Mouse (Mus musculus) layer of hippocampus, adult 18-20 months (tissue): ENCODE measurements at regions not wholly inside any gene's neighbourhood (a gene's known extent, or its start where the extent isn't known, plus 50 kb on each side); places are given as distances from the start of the nearest gene placed in this dataset.
A peak's percentile ranks its signal among the peaks of the same experiment; 100 is the strongest.

Source experiments
- DNase-seq, 2 experiments: peaks; one replicate each; pipeline ENCODE4 v3.0.0; 2022; ENCODE audit warnings: low spot score in 2 of 2

DNA sequence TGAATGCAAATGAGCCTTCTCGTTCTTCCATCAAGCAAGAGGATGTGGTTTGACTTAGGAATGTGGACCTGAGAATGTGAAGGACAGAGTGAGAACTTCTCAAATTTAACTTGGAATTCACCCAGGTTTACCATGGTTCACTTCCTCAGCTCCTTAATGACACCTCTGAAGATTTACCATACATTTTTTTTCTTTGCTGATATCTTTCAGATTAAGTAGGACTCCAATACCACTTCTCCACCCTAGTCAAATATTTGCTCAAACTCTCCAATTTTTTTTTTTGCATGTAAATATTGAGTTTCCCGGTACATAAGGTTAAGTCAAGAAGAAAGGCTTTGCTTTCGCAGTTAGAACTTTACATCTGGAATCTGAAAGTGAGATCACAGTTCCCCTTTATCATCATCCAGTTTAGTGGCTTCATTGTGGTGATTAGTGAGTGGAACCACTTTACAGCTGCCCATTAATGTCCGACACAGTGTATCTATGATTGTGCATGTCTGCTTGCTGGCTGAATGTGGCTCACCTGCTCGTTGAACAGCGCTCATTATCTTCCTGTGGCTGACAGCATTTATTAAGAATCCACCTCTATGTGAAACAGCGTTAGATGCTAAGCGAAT lies 446.0 kb upstream of the Adam34 start:
- no peak for DNase-seq

DNA sequence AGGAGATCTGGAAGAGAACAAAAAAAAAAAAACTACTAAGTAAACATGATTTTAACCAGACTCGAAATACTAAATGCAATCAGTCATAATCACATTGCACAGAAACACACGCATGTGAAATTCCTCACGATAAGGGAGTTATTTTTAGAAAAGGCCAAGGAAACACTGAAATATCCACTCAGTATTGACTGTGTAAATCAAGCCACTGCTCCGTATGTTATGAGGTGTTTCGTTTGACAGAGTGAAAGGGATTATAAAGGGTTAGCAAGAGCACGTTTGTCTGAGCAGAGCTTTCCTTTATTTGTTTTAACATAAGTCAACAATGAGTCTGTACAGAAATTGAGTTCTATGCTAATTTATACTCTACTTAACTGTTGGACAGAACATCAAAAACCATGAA lies 455.3 kb upstream of the Adam34 start:
- no peak for DNase-seq

DNA sequence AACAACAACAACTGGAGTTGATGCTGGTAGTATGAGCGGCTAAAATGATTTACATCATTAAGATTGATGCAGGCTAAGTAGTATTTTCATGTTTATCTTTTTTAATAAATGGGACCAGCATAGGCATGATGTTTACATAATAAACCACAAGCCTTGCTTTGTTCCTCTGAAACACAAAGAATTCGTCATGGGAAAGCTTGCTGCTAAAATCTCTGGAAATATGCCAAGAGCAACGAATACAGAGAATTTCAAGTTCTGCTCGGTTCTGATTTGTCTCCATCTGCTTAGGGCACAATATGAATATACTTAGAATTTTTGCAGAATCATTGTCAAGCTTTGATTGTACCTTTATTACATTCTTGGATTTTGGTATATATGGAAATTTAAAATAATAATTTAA lies 467.2 kb upstream of the Adam34 start:
- DNase-seq: peak in 1 of 2 experiments; percentile 31

- DNase-seq: no peak
Observed at GRCm38 (mm10) chr8:44202228-44202627, 492.4 kb upstream of the Adam34 start.

GRCm38 (mm10) chr8:44206391-44207170 lies 496.7 kb upstream of the Adam34 start:
- DNase-seq: no peak

DNA sequence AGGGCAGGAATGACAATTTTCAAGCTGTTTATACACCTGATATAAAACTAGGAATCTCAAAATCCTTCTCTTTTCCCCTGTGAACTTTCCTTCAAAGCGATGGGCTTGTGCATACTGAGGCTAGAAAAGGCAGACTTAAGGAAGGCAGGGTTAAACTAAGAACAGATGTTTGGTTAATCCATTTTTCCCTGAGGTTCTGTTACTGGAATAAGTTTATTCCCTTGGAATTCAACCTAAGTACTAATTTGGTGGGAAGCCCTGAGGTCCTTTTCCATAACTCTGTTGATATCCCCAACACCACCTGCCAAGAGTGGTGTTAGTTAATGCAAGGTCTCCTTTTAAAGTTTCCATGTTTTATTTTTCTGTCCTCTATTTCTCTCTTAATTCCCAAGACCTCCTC lies 512.5 kb upstream of the Adam34 start:
- no peak for DNase-seq

DNA sequence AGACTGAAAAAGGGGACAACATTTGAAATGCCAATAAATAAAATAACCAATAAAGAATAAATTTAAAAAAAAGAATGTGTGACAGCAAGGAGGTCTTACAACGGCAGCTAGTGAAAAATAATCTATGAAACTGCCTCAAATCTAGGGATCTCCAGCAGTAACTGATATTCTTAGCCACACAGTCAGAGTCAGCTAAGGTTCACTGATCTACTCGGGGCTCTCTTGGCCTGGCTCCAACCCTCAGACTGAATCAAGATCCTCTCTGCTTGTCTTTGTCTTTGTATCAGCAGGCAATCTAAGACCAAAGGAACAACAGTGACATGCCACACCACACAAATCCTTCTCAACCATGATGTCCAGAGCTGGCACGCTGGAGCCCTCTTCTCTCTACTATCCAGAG lies 542.5 kb upstream of the Adam34 start:
- no peak for DNase-seq

GRCm38 (mm10) chr8:44257051-44257450 lies 547.2 kb upstream of the Adam34 start:
- no peak for DNase-seq

DNA sequence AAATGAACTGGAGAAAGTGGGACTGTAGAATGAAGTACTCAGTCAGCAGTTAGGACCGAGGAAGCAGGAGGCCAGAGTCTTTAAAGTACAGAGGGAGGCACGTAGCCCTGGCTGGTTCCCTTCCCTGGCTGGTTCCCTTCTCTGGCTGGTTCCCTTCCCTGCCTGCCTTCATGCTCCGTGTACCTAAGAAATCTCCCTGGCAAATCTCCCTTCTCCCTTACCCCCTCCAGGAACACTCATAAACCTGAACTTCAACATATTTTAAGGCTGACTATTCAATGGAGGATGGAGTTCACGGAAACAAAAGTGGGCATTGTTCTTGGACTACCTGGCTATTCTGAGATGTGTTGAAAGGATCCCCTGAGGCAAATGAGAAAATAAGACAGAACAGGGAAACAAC lies 551.2 kb upstream of the Adam34 start:
- no peak for DNase-seq

DNA sequence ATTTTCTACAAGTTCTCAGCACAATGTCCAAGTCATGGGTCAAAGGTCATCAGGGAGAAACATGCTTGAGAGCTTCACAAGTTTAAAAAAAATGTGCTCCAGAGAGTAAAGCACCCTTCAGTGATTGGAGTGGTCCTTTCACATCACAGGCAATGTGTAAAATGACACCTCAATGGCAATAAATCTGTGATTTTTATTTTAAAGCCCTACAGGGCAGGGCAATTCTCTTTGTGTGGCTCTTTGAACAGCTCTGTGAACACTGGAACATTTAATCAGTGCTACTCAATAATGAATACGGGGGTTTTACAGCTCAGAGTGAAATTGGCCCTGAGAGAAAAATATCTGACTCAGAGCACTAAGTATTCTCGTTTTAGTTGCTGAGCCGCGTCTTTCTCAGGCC lies 563.5 kb upstream of the Adam34 start:
- DNase-seq: no peak

DNA sequence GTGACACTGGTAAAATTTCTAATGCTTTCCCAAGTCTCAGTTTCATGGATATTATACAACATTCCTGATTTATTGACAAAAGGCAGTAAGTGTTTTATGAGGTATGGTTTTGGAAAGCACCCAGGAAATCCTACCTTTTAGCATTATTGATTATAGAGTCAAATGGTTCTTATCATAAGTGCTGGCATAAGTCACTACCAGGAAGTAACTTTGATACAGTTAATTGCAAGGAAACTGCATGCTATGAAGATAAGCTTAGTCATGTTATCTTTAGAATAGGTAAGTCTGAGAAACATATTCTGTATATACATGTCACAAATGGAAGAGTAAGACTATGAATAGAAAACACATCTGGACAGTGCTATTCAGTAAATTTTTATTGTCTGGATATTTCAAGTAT lies 608.4 kb upstream of the Adam34 start:
- no peak for DNase-seq

- no peak for DNase-seq
Observed at GRCm38 (mm10) chr8:44334323-44334993, 600.8 kb upstream of the Fat1 start.

- no peak for DNase-seq
Observed at GRCm38 (mm10) chr8:44343401-44343800, 591.8 kb upstream of the Fat1 start.

- DNase-seq: peak in 1 of 2 experiments; percentile 2
Observed at GRCm38 (mm10) chr8:44343924-44344323, 591.3 kb upstream of the Fat1 start.

DNA sequence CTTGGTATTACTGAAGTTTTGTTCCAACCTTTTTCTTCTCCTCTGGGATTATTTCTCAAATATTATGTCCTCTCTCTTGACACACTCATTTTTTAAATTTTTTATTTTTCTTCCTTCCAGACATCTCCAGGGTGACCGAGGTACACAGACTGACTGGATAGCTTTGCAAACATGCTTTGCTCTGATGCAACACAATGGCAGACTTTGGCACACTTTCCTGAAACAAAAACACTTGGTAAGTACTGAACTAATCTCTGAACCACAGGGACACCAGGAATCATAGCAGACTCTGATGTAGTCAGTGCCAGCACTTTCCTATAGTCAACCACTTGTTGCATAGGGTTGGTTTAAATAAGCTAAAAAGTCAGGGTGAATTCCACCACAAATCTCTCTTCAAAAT lies 587.8 kb upstream of the Fat1 start:
- DNase-seq: no peak

DNA sequence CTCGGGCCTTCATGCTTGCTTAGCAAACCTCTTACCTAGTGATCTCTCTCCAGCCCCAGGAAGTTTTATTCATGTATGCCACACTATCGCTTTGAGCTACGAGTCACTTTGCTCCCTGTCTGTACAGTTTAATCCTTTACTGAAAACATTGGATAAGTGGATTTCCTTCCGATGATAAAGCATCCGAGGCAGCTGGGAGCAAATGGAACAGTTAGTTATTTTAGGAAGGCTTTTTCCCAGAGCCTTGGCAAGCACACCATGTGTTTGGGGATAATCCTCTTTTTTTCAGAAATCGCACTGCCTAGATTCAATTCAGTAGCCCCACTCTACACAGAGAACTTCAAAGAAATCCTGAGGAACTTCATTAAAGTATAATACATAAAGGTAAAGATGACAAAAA lies 561.3 kb upstream of the Fat1 start:
- DNase-seq: peak; percentile 35 to 70

DNA sequence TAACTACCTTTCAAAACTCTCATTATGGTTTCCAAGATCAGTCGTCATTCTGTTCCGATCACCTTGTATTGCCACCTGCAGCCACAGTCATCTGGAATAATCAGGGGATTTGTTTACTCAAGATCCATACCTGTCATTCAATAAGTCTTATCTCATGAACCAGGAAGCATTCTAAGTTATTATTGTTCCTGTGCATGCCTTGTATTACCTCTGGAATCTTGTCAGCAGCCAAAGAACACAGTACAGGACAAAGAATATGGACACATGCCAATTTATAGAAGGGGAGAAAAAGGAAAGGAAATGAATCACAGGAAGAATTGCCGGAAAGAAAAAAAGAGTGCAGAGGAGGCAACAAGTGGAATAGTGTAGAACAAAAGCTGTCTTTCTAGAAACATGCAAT lies 557.5 kb upstream of the Fat1 start:
- DNase-seq: peak in 1 of 2 experiments; percentile 9

- DNase-seq: no peak
Observed at GRCm38 (mm10) chr8:44408462-44408861, 526.8 kb upstream of the Fat1 start.

DNA sequence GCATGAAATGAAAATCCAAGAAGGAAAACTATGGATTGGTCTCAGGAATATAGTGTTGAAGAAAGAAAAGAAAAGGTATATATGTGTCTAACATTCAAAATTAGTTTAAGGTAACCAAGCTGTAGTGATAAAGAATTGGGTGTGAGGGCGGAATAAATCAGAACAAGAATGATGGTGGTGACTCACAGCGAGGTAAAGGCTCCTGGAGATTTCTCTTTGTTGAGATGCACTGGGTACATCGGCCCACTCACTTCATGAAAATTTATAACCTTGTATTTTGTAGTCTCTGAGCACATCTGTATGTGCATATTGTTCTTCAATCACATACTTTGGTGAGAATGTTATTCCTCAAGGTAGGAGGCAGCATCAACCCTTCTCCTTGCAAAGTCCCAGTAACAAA lies 525.0 kb upstream of the Fat1 start:
- DNase-seq: no peak

- no peak for DNase-seq
Observed at GRCm38 (mm10) chr8:44418003-44418402, 517.2 kb upstream of the Fat1 start.

GRCm38 (mm10) chr8:44455433-44455832 lies 479.8 kb upstream of the Fat1 start:
- DNase-seq: no peak

DNA sequence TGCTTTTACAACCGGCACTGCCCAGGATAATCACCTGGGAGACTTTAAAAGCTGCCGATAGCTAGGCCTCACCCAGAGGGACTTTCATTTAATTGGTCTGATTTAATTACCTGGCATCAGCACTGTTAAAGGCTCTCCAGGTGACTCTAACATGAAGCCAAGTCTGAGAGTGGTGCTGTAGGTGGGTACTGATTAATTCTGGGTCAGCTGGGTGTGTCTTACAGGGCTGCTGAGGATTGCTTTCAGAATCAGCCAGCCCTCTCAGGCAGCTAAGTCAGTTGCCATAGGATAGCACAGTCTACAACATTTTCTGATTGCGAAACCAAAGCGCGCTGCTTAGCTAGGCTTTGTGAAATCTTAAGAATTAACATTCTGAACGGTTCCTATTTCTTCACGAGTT lies 478.9 kb upstream of the Fat1 start:
- DNase-seq: no peak
